Comparison of ENCODE assay signal across 22 mouse cellular contexts in genomic region chr16:66925517-66925916, GRCm38 (mm10).
DNase-seq lines count a peak whose midpoint lies in the region; ATAC-seq and TF ChIP-seq lines count a peak whose summit lies in the region.
"Had no signal": no experiment of that assay in that cellular context is flagged by ENCODE, and none has a peak within 500 bp of the region (broad histone marks: within the 10 kb centered on the region; RNA-seq: fewer than 3 reads in every experiment).

No protein-coding gene starts in this region.

- no peak overlapping the region for H3K4me3 ChIP-seq in forebrain, embryonic 14.5 days (ENCODE audit: low read depth, low read length)
- no peak overlapping the region for H3K4me3 ChIP-seq in forebrain, embryonic 12.5 days (replicated peaks)
- no peak overlapping the region for H3K4me3 ChIP-seq in layer of hippocampus, adult 2 months
- H3K4me3 ChIP-seq in neural tube, embryonic 11.5 days (ENCODE audit: low read depth, low read length): no peak overlapping the region
- no peak overlapping the region for H3K4me3 ChIP-seq in neural tube, embryonic 15.5 days (replicated peaks)
- H3K4me3 ChIP-seq: embryonic facial prominence, embryonic 12.5 days; heart, embryonic 13.5 days; hindbrain, embryonic 13.5 days had no signal

- H3K36me3 ChIP-seq in forebrain, embryonic 14.5 days (ENCODE audit: control insufficient read depth, insufficient read depth, low read length): no peaks in the 10 kb centered on the region
- H3K36me3 ChIP-seq in forebrain, embryonic 12.5 days (replicated peaks): no peaks in the 10 kb centered on the region
- no peaks in the 10 kb centered on the region for H3K36me3 ChIP-seq in neural tube, embryonic 11.5 days (ENCODE audit: control insufficient read depth, insufficient read depth, low read length)
- no peaks in the 10 kb centered on the region for H3K36me3 ChIP-seq in neural tube, embryonic 15.5 days
- H3K36me3 ChIP-seq: embryonic facial prominence, embryonic 12.5 days; heart, embryonic 13.5 days; hindbrain, embryonic 13.5 days had no signal

- H3K4me2 ChIP-seq in forebrain, embryonic 14.5 days (ENCODE audit: low read length): no peak overlapping the region
- no peak overlapping the region for H3K4me2 ChIP-seq in forebrain, embryonic 12.5 days
- no peak overlapping the region for H3K4me2 ChIP-seq in neural tube, embryonic 11.5 days (ENCODE audit: low read depth)
- H3K4me2 ChIP-seq in neural tube, embryonic 15.5 days: no peak overlapping the region
- H3K4me2 ChIP-seq: embryonic facial prominence, embryonic 12.5 days; heart, embryonic 13.5 days; hindbrain, embryonic 13.5 days had no signal

- H3K9me3 ChIP-seq in forebrain, embryonic 14.5 days (replicated peaks; ENCODE audit: control insufficient read depth, low read length): no peaks in the 10 kb centered on the region
- H3K9me3 ChIP-seq in forebrain, embryonic 12.5 days: no peaks in the 10 kb centered on the region
- H3K9me3 ChIP-seq in neural tube, embryonic 11.5 days (ENCODE audit: control insufficient read depth, low read length): no peaks in the 10 kb centered on the region
- H3K9me3 ChIP-seq in neural tube, embryonic 15.5 days (replicated peaks): no peaks in the 10 kb centered on the region
- H3K9me3 ChIP-seq: embryonic facial prominence, embryonic 12.5 days; heart, embryonic 13.5 days; hindbrain, embryonic 13.5 days had no signal

- DNase-seq in forebrain, embryonic 14.5 days (ENCODE audit: low spot score): peak; percentile 14
- DNase-seq in layer of hippocampus, adult 2 months (ENCODE audit: low spot score in 2 of 2): no peak
- DNase-seq in layer of hippocampus, postnatal 14 days (ENCODE audit: low spot score in 2 of 2): no peak
- no peak for DNase-seq in neural tube, embryonic 11.5 days (ENCODE audit: low spot score)
- DNase-seq in T-cell, adult 2 months (ENCODE audit: low spot score): no peak
- DNase-seq: adrenal gland, adult 8-10 months; adrenal gland, postnatal 36 days; cerebellum, adult 11-12 months; cerebellum, adult 9-10 months; cerebellum, postnatal 25 days; forebrain, postnatal 0 days; gastrocnemius, postnatal 36 days; heart, adult 11 months; heart, postnatal 36 days had no signal

- H3K27ac ChIP-seq in forebrain, embryonic 14.5 days (ENCODE audit: low read depth, low read length): no peak overlapping the region
- no peak overlapping the region for H3K27ac ChIP-seq in forebrain, embryonic 12.5 days
- peak overlapping the region; percentile 61 for H3K27ac ChIP-seq in layer of hippocampus, adult 2 months
- no peak overlapping the region for H3K27ac ChIP-seq in neural tube, embryonic 11.5 days (ENCODE audit: low read depth, low read length)
- H3K27ac ChIP-seq in neural tube, embryonic 15.5 days (replicated peaks): no peak overlapping the region
- H3K27ac ChIP-seq: embryonic facial prominence, embryonic 12.5 days; heart, embryonic 13.5 days; hindbrain, embryonic 13.5 days had no signal

- TF ChIP-seq CTCF in layer of hippocampus, adult 2 months (conservative IDR thresholded peaks at IDR 0.05): no peak

- no peak overlapping the region for H3K9ac ChIP-seq in forebrain, embryonic 14.5 days (ENCODE audit: low read length)
- no peak overlapping the region for H3K9ac ChIP-seq in forebrain, embryonic 12.5 days
- no peak overlapping the region for H3K9ac ChIP-seq in neural tube, embryonic 11.5 days (ENCODE audit: low read length)
- no peak overlapping the region for H3K9ac ChIP-seq in neural tube, embryonic 15.5 days (replicated peaks)
- H3K9ac ChIP-seq: embryonic facial prominence, embryonic 12.5 days; forebrain, postnatal 0 days; heart, embryonic 13.5 days; hindbrain, embryonic 13.5 days had no signal

- WGBS in forebrain, embryonic 14.5 days: 20% methylated on average over 1 of the region's 1 CpGs
- WGBS in forebrain, embryonic 12.5 days: 23% methylated on average over 1 of the region's 1 CpGs
- WGBS in neural tube, embryonic 11.5 days: 31% methylated on average over 1 of the region's 1 CpGs
- WGBS in neural tube, embryonic 15.5 days: 6% methylated on average over 1 of the region's 1 CpGs

- H3K27me3 ChIP-seq in forebrain, embryonic 14.5 days (replicated peaks; ENCODE audit: control insufficient read depth, insufficient read depth, low read length): no peaks in the 10 kb centered on the region
- no peaks in the 10 kb centered on the region for H3K27me3 ChIP-seq in forebrain, embryonic 12.5 days
- no peaks in the 10 kb centered on the region for H3K27me3 ChIP-seq in neural tube, embryonic 11.5 days (ENCODE audit: control insufficient read depth, insufficient read depth, low read length)
- no peaks in the 10 kb centered on the region for H3K27me3 ChIP-seq in neural tube, embryonic 15.5 days (replicated peaks)
- H3K27me3 ChIP-seq: CH12.LX; embryonic facial prominence, embryonic 12.5 days; heart, embryonic 13.5 days; hindbrain, embryonic 13.5 days; Patski had no signal

- no peak for ATAC-seq in forebrain, embryonic 14.5 days
- ATAC-seq in forebrain, embryonic 12.5 days (ENCODE audit: low FRiP score): no peak
- ATAC-seq in neural tube, embryonic 11.5 days (ENCODE audit: insufficient read depth, low FRiP score, low TSS enrichment): peak; percentile 43; the same call in 1 of the 2 replicates
- no peak for ATAC-seq in neural tube, embryonic 15.5 days (ENCODE audit: low FRiP score)
- ATAC-seq: forebrain, postnatal 0 days; intestine, embryonic 16.5 days; Patski had no signal

- peaks cover 3% of the 10 kb centered on the region; the same call in 1 of the 2 replicates for H3K4me1 ChIP-seq in forebrain, embryonic 14.5 days (ENCODE audit: control insufficient read depth, insufficient read depth, low read length)
- H3K4me1 ChIP-seq in forebrain, embryonic 12.5 days: 0 out of 2 replicates have a peak, but pooled peaks cover 4% of the 10 kb centered on the region
- no peaks in the 10 kb centered on the region for H3K4me1 ChIP-seq in neural tube, embryonic 11.5 days (ENCODE audit: control insufficient read depth, insufficient read depth, low read length)
- H3K4me1 ChIP-seq in neural tube, embryonic 15.5 days: no peaks in the 10 kb centered on the region
- H3K4me1 ChIP-seq: embryonic facial prominence, embryonic 12.5 days; heart, embryonic 13.5 days had no signal
